Mouse (Mus musculus) c-Kit-positive CD71-positive TER-119-positive erythroid progenitor cells, embryonic 14.5 days (primary cell): Measurements from ENCODE around the gene Anxa3.
A peak's percentile ranks its signal among the peaks of the same experiment; 100 is the strongest.

Source experiments
- DNase-seq: peaks from one replicate; pipeline ENCODE4 v3.0.0-alpha.2; 2013; ENCODE audit warnings: low spot score

Gene Anxa3

DNA sequence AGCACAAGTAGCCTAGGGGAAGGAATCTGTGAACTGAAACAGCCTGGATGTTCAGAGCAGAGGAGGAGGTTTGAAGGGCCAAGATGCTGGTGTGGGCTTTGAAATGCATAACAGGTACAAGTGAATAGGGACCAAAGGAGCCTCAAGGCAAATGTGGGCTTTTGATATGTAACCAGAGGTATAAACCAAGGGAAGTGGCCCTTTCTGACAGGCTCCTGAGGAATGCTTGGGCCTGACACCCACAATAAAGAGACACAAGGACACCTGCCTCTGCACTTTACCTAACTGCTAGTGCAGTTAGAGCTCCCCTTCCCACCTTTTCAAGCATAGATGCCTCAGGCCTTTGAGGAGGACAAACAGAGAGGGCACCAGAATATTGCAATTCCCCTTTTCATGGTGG is 54.8 kb downstream of the Anxa3 start:
- no peak for DNase-seq

DNA sequence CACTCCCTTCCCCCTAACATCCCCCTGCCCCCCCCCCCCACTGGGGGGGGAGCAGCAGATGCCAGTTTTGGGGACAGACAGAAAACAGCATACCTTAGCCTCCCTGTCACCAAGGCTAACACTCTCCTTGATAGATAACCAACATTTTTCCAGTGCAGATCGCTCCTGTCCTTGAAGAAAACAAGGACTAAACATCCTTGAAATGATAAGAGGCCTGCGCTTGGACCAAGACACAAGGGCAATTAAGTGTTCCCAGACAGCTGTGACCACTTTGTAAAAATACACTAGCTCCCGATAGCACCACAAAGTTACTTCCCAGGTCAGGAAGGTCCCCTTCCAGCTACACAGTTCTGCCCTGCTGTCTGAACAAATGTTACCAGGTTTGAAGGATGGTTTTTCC is 55.2 kb downstream of the Anxa3 start:
- DNase-seq, result no peak

DNA sequence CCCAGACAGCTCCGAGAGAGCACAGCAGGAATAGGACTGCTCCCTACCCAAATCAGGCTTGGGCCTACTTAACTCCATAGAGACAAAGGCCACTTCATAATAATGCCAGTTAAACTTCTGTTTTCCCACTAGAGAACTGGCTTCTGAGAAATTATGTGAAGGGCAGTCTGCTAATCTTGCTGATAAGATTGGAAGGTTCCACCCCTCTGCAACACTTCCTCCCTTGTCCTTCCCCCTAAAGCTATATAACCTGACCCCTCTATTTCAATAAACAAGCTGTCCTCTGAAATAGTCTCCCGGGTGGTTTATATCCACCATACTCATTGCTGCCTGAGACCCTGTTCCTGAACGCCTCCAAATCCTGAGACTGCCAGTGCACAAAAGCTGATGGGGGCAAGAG is 56.1 kb downstream of the Anxa3 start:
- no peak for DNase-seq

DNA sequence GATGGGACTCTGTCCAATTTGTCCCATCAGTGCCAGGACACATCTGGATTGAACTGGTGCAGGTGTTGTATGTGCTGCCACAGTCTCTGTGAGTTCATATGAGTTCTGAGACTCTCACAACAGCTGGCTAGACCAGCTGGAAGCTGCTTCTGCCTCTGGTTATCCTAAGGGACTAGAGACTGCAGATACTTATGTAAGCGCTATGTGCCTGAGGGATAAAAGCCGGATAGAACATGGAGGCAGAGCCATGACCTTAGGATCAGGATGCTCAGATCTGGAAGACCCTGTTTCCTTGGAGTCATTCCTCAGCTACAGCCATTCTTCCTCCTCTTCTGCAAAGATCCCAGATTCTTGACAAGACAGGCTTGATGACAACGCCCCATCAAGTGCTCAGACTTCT is 60.3 kb downstream of the Anxa3 start:
- DNase-seq, result no peak

DNA sequence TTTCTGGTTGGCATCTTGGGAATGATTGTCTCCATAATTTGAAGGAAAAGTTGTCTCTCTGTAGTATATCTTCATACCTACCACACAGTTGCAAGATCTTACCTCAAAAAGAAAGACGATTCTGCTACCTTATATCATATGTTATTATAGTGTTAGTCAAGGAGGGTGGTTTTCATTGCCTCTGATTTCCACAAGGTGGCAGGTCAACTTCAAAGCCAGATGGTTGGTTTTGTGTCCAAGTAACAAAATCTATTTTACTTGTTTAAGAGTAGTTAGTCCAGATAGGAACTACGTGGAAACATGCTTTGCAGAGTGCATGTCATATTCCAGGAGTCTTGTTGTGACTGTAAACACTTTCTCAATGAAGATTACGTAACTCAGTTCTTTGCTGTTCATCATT is 61.2 kb downstream of the Anxa3 start:
- no peak for DNase-seq

DNA sequence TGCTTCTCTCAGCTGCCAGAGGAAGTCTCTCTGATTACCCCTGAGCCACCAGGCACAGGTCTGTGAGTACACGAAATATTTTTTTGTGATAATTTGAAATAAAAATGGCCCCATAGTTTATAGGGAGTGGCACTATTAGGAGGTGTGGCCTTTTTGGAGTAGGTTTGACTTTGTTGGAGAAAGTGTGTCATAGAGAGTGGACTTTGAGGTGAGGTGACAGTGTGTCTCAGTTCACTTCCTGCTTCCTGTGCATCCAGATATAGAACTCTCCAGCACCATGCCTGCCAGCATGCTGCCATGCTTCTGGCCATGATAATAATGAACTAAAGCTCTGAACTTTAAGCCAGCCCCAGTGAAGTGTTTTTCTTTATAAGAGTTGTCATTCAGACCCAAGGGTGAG is 66.8 kb downstream of the Anxa3 start:
- no peak for DNase-seq

DNA sequence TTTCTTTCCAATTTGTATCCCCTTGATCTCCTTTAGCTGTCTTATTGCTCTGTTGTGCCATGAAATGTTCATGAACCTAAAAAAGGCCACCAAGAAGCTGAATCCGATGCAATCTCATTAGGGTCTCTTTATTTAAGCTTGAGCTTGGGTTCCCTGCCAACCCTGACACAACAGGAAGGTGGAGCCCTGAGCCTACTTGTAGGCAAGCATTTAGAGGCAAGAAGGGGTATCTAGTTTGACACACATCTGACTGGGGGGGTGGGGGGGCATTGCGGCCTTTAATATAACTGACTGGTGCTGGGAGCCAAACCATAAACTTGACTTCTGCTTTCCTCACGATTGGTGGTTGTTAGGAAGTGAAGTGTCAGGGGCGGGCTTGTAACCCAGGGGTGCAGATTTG is 74.0 kb downstream of the Anxa3 start:
- no peak for DNase-seq

DNA sequence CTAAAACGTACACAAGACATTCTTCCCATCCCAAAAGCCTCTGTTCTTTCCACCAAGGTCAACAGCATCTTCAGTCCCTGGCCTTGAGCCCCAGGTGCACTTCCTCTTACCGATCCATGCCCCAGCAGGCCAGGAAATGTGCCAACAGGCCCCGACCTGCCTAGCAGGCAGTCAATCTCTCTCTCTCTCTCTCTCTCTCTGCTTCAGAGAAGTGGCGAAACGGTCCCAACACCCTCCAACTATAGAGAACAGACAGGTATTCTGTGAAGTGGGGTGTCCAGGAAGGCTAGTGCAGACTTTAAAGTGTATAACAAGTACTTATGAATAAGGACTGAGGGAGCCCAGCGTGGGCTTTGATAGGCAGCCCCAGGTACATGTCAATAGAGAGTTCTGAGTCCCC is 75.8 kb downstream of the Anxa3 start:
- no peak for DNase-seq

DNA sequence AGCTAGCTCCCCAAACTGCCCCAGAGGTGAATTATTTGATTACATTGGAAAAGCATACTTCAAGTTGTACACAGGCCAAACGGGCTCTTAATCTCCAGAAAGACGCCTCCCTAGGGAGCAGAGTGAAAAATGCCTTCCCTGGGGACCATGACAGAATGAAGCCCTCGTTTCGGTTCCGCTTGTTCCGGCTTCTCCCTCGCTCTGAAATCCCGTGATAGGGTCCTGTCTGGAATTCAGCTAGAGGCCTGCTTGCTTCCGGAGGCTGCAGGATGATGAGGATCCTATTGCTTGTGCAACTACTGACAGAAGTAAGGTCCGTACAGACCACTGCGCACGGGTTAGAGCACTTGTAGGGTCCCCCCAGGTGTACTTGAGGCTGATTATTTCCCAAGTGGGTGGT is 77.9 kb downstream of the Anxa3 start:
- DNase-seq, result no peak

DNA sequence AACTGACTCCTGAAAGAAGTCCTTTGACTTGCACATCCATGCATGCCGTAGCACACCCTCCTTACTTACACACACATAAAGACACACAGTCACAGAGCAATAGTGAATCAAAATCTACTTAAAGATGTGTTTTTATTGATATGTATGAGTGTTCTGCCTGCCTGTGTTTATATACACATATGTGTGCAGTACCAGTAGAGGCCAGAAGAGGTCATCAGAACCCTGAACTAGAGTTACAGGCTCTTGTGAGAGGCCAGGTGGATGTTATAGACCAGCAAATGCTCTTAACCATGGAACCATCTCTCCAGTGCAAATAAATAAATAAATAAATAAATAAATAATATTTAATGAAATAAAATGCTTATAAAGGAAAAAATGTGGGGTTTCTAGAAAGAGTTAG is 85.0 kb downstream of the Anxa3 start:
- peak; percentile 75 for DNase-seq

DNA sequence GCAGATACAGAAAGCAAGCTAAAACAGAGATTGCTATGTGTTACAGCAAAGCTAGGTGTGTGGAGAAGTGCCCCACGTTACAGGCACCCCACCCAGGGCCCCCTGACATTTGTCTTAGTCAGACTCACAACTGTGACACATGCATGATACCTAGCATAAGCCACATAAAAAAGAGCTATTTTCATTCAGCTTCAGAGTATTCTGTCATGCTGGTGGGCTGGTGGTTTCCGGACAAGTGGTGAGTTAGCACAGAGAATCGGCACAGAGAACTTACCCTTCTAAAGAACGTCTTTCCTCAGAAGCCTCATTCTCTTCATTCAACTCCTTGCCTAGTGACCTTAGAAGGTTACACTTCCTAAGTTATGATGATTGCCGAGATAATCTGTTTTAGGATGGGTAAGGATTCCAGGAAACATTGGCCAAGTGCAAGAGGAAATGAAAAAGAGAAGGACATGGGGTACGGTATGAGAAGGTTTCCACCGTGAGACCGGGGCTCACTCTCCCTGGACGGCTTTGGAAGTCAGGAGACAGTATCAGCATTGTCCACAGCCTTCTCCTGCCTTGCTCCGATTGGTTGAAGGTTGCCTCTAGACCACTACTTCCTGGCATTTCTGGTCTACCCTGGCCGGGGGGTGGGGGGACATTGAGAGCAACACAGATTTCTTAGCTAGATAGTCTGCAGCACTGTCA is 85.9 kb downstream of the Anxa3 start:
- no peak for DNase-seq

DNA sequence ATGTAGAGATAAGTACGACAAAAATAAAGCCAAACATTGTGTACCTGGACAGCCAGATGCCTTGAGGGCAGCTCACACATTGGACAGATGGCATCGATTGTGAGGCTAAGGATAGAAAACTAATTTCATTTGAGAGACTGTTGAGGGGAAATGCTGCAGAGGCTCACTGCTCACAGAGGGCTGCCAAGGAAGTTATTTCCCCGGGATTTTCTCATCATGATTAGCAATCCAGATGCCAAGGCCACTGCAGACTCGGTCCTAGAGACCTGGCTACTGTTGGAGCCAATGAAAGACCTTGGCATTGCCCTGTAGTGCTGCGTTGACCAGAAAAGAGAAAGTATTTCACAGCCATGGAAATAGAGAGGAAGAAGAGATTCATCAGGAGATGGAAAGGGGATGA is 87.1 kb downstream of the Anxa3 start:
- DNase-seq, result no peak

DNA sequence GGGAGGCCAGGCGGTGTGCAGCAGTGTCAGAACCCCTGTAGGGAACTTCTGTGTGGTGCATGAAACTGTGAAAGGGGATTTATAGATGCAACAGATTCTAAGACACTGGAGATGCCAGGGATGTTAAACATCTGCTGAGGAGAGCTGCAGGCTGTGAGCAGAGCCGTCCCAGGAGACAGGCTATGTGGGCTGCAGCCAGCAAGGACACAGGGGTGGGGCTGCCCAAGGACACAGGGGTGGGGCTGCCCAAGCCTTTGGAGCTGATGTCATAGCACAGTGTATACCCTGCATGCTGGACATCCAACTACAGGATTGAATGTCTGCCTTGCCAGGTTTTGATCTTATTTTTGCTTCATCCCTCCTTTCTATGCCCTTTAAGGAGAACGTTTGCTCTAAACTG is 88.0 kb downstream of the Anxa3 start:
- DNase-seq, result no peak

DNA sequence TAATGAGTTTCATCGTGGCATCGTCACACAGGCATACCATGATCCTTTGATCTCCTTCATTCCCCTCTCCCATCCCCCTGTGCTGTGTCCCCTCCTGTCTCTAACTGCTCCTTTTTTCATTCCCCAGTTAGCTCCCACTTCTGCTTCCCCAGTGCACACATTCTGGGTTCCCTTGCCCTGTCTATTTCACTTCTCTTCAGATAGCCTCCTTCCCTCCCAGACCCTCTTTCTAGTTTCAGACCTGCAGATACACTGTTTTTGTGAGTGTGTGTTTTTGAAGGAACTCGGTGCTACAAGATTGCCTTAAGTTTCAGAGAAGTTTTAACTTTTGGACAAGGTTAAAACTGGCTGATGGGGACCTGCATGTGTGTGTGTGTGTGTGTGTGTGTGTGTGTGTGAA is 88.5 kb downstream of the Anxa3 start:
- no peak for DNase-seq

DNA sequence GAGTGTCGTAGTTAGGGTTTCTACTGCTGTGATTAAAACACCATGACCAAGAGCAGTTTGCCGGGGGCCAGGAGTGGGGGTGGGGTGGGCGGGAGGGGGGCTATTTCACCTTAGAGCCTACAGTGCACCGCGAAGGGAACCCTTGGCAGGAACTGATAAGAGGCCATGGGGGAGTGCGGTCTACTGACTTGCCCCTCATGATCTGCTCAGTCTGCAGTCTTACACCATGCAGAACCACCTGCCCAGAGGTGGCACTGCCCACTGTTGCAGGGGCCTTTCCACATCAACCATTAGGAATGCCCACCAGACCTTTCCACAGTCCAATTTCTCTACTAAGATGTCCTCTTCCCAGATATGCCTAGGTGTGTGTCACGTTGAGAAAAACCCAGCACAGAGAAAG is 92.1 kb downstream of the Anxa3 start:
- no peak for DNase-seq

DNA sequence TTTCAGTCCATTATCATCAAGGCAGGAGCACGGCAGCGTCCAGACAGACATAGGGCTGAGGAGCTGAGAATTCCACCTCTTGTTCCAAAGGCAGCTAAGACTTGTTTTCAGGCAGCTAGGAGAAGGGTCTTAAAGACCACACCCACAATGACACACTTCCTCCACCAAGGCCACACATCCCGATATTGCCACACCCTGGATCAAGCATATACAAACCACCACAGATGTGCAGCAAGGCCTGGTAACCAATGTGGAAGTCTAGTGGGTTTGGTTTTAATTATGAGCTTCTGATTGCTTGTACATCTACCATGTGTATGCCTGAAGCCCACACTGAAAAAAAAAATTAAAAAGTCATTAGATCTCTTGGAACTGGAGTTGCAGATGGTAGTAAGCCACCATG is 95.3 kb downstream of the Anxa3 start:
- DNase-seq, result no peak

DNA sequence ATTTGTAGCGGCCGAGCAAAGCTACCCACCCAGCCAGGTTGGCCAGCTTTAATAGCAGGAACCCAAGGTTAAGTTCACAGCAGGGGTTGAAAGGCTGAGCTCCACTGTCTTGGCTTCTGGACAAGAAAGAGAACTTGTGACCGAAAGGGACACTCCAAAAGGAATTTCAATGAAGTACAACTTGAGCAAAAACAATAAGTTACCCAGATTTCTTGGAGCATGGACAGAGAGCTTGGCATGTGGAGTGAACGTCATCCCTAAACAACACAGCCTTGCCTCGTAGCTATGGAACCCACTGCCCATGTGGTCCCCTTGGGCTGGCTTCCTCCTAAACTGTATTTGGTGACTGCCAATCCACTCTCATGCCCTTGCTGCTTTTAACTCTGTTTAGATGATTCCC is 97.2 kb downstream of the Anxa3 start:
- no peak for DNase-seq
